14 mouse cellular contexts compared by ENCODE assay signal in the genomic region with DNA sequence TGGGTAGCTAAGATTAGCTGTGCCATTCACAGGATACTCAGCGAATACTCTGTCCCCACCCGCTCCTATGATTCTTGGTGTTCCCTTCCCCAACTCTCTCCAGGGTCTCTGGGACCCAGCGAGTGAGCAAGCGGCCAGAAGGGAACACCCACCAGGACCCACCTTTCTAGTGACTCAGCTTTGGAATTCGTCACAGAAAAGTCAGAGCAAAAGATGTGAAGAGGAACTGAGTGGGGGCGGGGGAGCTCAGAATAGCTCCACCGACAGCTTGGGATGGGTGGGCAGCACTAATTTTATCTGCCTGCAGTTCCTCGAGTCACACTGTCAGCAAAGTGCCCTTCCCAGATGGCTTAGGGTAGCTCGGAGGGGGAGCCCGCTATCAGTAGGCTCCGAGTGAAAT.
DNase-seq lines count a peak whose midpoint lies in the region; TF ChIP-seq lines count a peak whose summit lies in the region.
"Had no signal": no experiment of that assay in that cellular context is flagged by ENCODE, and none has a peak within 500 bp of the region (broad histone marks: within the 10 kb centered on the region; RNA-seq: fewer than 3 reads in every experiment).

No protein-coding gene starts in this region.

- TF ChIP-seq CTCF in layer of hippocampus, adult 2 months (conservative IDR thresholded peaks at IDR 0.05) = no peak

- intact Hi-C loops in heart, postnatal 36 days (cut with DNase I) = no loop called here
- intact Hi-C loops in left cerebral cortex, postnatal 14 days (cut with DNase I) = no loop called here

- peak; percentile 10 for DNase-seq in heart, postnatal 4 days
- no peak for DNase-seq in heart, postnatal 36 days
- peak; percentile 36 to 65 for DNase-seq in layer of hippocampus, adult 2 months (ENCODE audit: low spot score in 2 of 2)
- peak; percentile 85 to 92 for DNase-seq in left cerebral cortex, postnatal 14 days (ENCODE audit: low spot score in 2 of 2)
- peak; percentile 86 for DNase-seq in telencephalon, adult 2 months (ENCODE audit: low read depth, low spot score)
- no peak for DNase-seq in kidney, adult 8-10 months
- DNase-seq in adrenal gland, postnatal 4 days (ENCODE audit: low spot score in 2 of 2) = no peak
- DNase-seq: adrenal gland, postnatal 10 days; gastrocnemius, adult 2 months; lung, postnatal 10 days had no signal

- peak overlapping the region; percentile 32; the same call in 1 of the 2 replicates for H3K27ac ChIP-seq in layer of hippocampus, adult 2 months
- H3K27ac ChIP-seq: gastrocnemius, adult 2 months; hindbrain, embryonic 15.5 days; kidney, postnatal 0 days; liver, embryonic 12.5 days; stomach, embryonic 15.5 days had no signal

- H3K4me3 ChIP-seq in layer of hippocampus, adult 2 months = no peak overlapping the region
- H3K4me3 ChIP-seq: gastrocnemius, adult 2 months; hindbrain, embryonic 15.5 days; liver, embryonic 12.5 days; stomach, embryonic 15.5 days had no signal

Comparison
In these comparisons a context has a peak if more than half of its experiments do, and no peak if none do; other contexts are left out.
1. DNase-seq: peak in heart, postnatal 4 days (single experiment), layer of hippocampus, adult 2 months (2 of 2), left cerebral cortex, postnatal 14 days (2 of 2) and telencephalon, adult 2 months (single experiment); none in heart, postnatal 36 days (0 of 2), kidney, adult 8-10 months (0 of 2) and adrenal gland, postnatal 4 days (0 of 2).